Mouse (Mus musculus): Measurements from ENCODE around the gene Znrf4. TPM values are rescaled to one million over a fixed set of nuclear protein-coding genes. Genes with fewer than 3 reads are reported as not detected.

Gene Znrf4
- polyA plus RNA-seq, 2 experiments from 2014 or later: not detected

DNA sequence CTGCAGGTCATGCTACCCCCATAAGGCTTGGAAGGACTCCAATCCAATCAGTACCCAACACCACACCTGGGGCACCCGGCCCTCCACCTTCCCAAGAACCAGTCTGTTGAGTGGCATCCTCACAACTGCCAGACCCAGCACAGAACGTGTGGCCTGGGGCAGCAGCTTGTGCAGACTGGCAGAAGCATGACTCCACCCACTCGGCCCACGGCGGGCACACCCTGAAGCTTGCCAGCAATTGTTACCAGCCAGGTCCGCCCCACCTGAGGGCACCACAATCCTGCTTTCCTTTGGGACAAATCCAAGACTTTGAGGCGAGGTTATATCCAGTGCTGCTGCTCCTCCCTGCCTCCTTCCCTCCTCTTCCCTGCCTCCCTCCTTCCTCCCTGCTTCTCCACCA lies 47.4 kb downstream of the Znrf4 start:
- no peak for ATAC-seq

DNA sequence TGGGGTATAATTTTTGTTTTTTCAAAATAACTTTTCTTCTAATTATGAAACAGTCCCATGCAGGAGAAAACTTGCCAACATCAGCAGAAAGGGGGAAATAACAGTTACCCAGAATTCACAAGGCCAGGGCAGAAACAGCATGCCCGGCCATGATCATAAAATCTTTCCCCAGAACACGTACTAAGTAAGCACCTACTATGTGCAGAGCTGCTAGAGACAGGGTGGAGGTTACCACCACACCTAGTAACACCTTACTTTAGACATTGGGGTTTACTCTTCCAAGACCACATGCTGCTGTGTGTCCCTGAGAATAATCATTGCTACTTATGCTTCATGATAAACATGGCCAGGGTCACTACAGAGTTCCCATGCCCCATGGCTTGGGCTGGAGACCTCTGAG lies 47.9 kb downstream of the Znrf4 start:
- ATAC-seq: no peak

DNA sequence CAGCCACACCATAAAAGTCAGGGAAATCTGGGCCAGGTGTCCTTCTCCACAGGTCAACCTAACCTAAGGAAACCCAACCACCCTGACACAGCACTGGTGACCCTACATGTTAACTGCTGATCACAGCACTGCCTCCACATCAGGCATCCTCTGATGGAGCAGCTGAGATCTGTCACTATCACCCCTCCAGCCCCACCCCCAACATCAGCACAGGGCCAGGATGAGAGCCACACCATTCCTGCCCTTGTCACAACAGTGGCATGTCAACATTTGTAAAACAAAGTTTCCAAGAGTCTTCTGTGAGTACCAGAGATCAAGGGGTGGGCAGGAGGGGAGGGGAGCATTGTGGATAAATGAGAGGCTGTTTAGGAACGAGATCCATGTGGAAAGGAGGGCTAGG lies 48.7 kb downstream of the Znrf4 start:
- no peak for ATAC-seq

DNA sequence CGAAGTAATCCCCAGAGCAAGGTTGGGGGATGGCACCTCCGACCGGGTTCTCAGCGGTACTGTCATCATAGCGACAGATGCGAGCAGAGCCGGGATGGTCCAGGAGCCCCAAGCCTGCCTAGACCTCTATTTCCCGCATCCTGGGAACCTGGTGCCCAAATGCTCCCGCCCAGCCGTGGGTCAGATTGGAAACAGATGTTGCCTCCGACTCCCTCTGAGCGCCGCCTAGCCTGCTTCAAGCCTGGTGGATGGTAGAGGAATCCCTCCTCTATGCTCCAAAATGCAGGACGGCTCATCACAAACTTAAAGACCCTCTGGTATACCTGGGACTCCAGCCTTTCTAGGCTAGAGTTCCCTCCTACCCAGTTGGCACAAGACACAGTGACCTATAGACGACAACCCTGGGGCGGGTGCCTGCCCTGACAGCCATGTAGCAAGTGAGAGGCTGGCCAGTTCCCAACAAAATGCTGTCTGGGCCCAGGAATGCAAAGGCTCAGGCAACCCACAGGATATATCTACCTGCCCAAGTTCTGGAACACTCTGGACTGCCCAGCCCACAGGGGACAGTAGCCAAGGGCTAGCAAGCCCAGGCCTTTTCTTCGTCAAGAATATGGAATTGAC lies 49.3 kb downstream of the Znrf4 start:
- no peak for ATAC-seq

DNA sequence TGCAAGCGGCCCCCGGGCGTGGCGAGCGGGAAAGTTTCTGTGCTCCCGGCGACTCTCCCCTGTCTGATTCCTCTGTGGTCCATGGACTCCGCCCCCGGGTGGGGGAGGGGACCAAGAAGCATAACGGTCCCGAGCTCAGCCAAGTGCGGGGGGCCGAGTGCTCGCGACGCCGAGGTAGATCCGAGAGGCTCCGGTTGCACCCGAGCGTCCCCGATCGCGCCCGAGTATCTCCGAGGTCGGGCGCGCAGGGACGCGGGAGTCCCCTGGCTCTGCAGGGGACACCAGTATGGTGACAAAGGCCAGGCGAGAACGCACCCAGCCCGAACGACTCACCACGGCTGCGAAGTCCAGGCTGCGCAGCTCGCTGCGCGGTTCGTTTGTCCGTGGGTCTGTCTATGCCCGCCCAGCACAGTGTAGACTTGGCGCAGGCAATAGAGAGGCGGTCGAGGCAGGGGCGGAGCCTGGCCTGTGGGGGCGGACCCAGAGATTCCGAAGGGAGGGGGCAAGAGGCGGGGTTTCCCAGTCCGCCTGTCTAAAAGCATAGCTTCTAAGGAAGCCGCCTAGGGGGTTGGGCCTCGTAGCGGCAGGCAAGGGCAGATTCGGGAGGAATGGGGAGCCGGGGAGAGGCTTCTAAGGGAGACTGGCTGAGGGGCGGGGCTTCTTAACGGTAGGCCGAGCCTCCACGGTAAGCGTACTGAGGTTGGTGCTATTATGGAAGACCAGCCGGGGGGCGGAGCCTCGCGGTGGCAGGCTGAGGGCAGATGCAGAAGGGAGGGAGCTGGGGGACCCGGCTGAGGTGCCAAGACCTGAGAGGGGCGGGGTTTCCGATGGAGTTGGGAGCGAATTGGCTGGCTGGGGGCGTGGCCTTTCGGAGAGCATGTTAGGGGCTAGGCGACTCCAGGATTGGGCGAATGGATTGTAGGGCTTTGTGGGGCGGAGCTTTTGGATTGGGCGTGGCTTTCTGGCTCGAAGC lies 50.2 kb downstream of the Znrf4 start:
- ATAC-seq: peak; percentile 85

Other genes starting within 250 kb of the Znrf4 start
- 10 to 100 TPM in 1 of 2 experiments, 1 to 10 TPM in 1; 6.4 to 11.3 TPM for gene Ticam1, start 235.6 kb downstream of the Znrf4 start, polyA plus RNA-seq (2017; shearing (Covaris generic))
- gene Plin3, start 219.6 kb downstream of the Znrf4 start, polyA plus RNA-seq (2017; shearing (Covaris generic)): 10 to 100 TPM; 22.5 to 40.9 TPM
- not detected for gene Arrdc5, start 212.1 kb downstream of the Znrf4 start, polyA plus RNA-seq (2017; shearing (Covaris generic))
- gene Uhrf1, start 209.1 kb downstream of the Znrf4 start, polyA plus RNA-seq (2017; shearing (Covaris generic)): 10 to 100 TPM; 19.4 to 33.7 TPM
- 1 to 10 TPM; 6.4 to 6.8 TPM for gene Kdm4b, start 186.4 kb downstream of the Znrf4 start, polyA plus RNA-seq (2017; shearing (Covaris generic))
- 1 to 10 TPM; 6.5 to 8.6 TPM for gene Ptprs, start 35.9 kb downstream of the Znrf4 start, polyA plus RNA-seq (2017; shearing (Covaris generic))
- 1 to 10 TPM; 1.4 to 2.4 TPM for gene Gm20219, start 42.0 kb upstream of the Znrf4 start, polyA plus RNA-seq (2017; shearing (Covaris generic))
- 10 to 100 TPM; 39.6 to 40.2 TPM for gene Safb2, start 72.2 kb upstream of the Znrf4 start, polyA plus RNA-seq (2017; shearing (Covaris generic))
- 10 to 100 TPM; 34.0 to 45.4 TPM for gene Safb, start 72.4 kb upstream of the Znrf4 start, polyA plus RNA-seq (2017; shearing (Covaris generic))
- gene 2410015M20Rik, start 97.3 kb upstream of the Znrf4 start, polyA plus RNA-seq (2017; shearing (Covaris generic)): 100 to 1,000 TPM; 272 to 317 TPM
- gene Rpl36, start 101.0 kb upstream of the Znrf4 start, polyA plus RNA-seq (2017; shearing (Covaris generic)): 1,000 to 10,000 TPM; 4,432 to 4,869 TPM
- gene Lonp1, start 114.5 kb upstream of the Znrf4 start, polyA plus RNA-seq (2017; shearing (Covaris generic)): 1 to 10 TPM; 7.0 to 8.0 TPM
- gene Catsperd, start 115.7 kb upstream of the Znrf4 start, polyA plus RNA-seq (2017; shearing (Covaris generic)): 1 to 10 TPM in 1 of 2 experiments, under 1 TPM in 1; 0.87 to 1.0 TPM
- 10 to 100 TPM; 40.5 to 56.7 TPM for gene Ranbp3, start 160.9 kb upstream of the Znrf4 start, polyA plus RNA-seq (2017; shearing (Covaris generic))
- gene Ndufa11, start 205.3 kb upstream of the Znrf4 start, polyA plus RNA-seq (2017; shearing (Covaris generic)): 100 to 1,000 TPM; 272 to 279 TPM
- gene Vmac, start 205.6 kb upstream of the Znrf4 start, polyA plus RNA-seq (2017; shearing (Covaris generic)): 1 to 10 TPM; 6.0 TPM
- gene Nrtn, start 245.1 kb upstream of the Znrf4 start, polyA plus RNA-seq (2017; shearing (Covaris generic)): not detected

Data from activated CD4-positive, CD25-positive, alpha-beta regulatory T cell, adult 4 months (primary cell).